Mouse (Mus musculus) heart, embryonic 11.5 days (tissue): ENCODE measurements at regions not wholly inside any gene's neighbourhood (a gene's known extent, or its start where the extent isn't known, plus 50 kb on each side); places are given as distances from the start of the nearest gene placed in this dataset.
A peak's percentile ranks its signal among the peaks of the same experiment; 100 is the strongest.

Experiments used
- ATAC-seq: fragments of 200-750 bp; cut with Nextera tagmentation; replicated peaks from 2 replicates; pipeline ENCODE4 v1.8.0; 2017; ENCODE audit warnings: moderate library complexity; ENCODE audit not compliant: insufficient number of reproducible peaks, low FRiP score, low TSS enrichment
- H3K27ac ChIP-seq: fragments of 300-500 bp; sonication (generic); 2 replicates; pipeline ENCODE4 v1.5.1; 2014; ENCODE audit warnings: mild to moderate bottlenecking, low read depth, low read length
- H3K27me3 ChIP-seq: fragments of 300-500 bp; sonication (generic); 2 replicates; pipeline ENCODE4 v1.6.1; 2014; ENCODE audit warnings: mild to moderate bottlenecking, low read length, mixed read lengths; ENCODE audit not compliant: control insufficient read depth, insufficient read depth
- H3K36me3 ChIP-seq: fragments of 300-500 bp; sonication (generic); 2 replicates; pipeline ENCODE4 v1.6.1; 2014; ENCODE audit warnings: mild to moderate bottlenecking, low read length, moderate library complexity, mixed read lengths; ENCODE audit not compliant: control insufficient read depth, insufficient read depth
- H3K4me1 ChIP-seq: fragments of 300-500 bp; sonication (generic); 2 replicates; pipeline ENCODE4 v1.6.1; 2014; ENCODE audit warnings: low read length; ENCODE audit not compliant: control insufficient read depth, insufficient read depth
- H3K4me2 ChIP-seq: fragments of 300-500 bp; sonication (generic); 2 replicates; pipeline ENCODE4 v1.6.1; 2014; ENCODE audit warnings: mild to moderate bottlenecking, moderate library complexity
- H3K4me3 ChIP-seq: fragments of 300-500 bp; sonication (generic); 2 replicates; pipeline ENCODE4 v1.5.1; 2014; ENCODE audit warnings: low read depth, low read length
- H3K9ac ChIP-seq: fragments of 300-500 bp; sonication (generic); 2 replicates; pipeline ENCODE4 v1.6.1; 2014; ENCODE audit warnings: mild to moderate bottlenecking, low read depth, low read length, moderate library complexity
- H3K9me3 ChIP-seq: fragments of 300-500 bp; sonication (generic); replicated peaks from 2 replicates; pipeline ENCODE4 v1.6.1; 2016; ENCODE audit warnings: low read length; ENCODE audit not compliant: control insufficient read depth
- WGBS: fragments of 180-500 bp; shearing (Covaris S2); extraction: QIAGEN DNeasy Blood & Tissue Kit; methylation state at CpG from one replicate; pipeline ENCODE4 v1.1.7; 2014; ENCODE audit not compliant: insufficient replicate concordance; 5-methylcytosine and 5-hydroxymethylcytosine counted together

- WGBS = 89% methylated on average over 15 of the region's 15 CpGs
These were observed 55.2 kb upstream of the Parp11 start for GRCm38 (mm10) chr6:127391258-127392011.

DNA sequence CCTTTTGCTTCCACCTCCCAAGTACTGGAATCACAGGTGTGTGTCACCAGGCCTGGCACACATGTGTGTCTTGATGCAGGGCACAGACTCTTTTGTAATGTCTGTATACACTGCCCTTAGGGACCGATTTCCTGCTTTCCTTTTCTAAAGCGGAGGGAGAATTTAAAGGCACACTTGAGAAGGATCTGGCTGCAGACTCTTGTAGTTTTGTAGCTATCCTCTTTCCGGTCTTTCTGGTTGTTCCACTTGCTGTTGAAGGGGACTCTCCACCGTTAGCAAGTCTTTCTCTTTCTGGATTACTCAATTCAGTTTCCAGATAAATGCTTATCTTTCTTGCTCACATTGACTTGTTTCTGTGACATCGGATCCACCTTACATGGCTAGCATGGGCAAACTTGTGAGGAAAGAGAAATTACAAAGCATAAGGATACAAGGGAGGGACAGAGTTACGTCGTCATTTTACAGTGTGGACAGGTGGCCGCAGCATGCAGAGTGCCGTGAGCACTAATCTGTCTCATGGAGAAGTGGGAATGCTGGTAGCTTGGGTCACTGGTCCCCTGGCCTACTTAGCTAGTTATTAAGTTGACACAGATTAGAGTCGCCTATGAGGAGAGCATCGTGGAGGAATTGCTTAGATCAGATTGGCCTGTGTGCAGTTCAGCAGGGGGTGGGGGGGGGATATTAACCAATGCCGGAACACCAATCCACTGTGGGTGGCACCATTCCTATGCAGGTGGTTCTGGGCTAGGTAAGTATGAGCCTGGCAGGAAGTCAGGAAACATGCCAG, 54.4 kb upstream of the Parp11 start:
- H3K36me3 ChIP-seq = no peaks in the 10 kb centered on the region
- ATAC-seq = no peak
- H3K27me3 ChIP-seq = no peaks in the 10 kb centered on the region
- WGBS = 81% methylated on average over 12 of the region's 12 CpGs
- no peak overlapping the region for H3K4me2 ChIP-seq
- H3K9me3 ChIP-seq = no peaks in the 10 kb centered on the region
- H3K4me1 ChIP-seq = peaks cover 11% of the 10 kb centered on the region
- H3K9ac ChIP-seq = no peak overlapping the region
- H3K27ac ChIP-seq = no peak overlapping the region
- no peak overlapping the region for H3K4me3 ChIP-seq

More at GRCm38 (mm10) chr6:127391258-127392011, 55.2 kb upstream of the Parp11 start:
- no peaks in the 10 kb centered on the region for H3K27me3 ChIP-seq
- H3K9me3 ChIP-seq = no peaks in the 10 kb centered on the region
- H3K4me3 ChIP-seq = no peak overlapping the region
- H3K9ac ChIP-seq = no peak overlapping the region
- H3K4me1 ChIP-seq = peaks cover 11% of the 10 kb centered on the region
- H3K4me2 ChIP-seq = no peak overlapping the region
- ATAC-seq = no peak
- no peaks in the 10 kb centered on the region for H3K36me3 ChIP-seq
- no peak overlapping the region for H3K27ac ChIP-seq

GRCm38 (mm10) chr6:127392799-127393172, 53.9 kb upstream of the Parp11 start:
- H3K4me3 ChIP-seq = no peak overlapping the region
- H3K9ac ChIP-seq = no peak overlapping the region
- H3K36me3 ChIP-seq = no peaks in the 10 kb centered on the region
- H3K4me2 ChIP-seq = no peak overlapping the region
- peaks cover 11% of the 10 kb centered on the region for H3K4me1 ChIP-seq
- no peak overlapping the region for H3K27ac ChIP-seq
- H3K9me3 ChIP-seq = no peaks in the 10 kb centered on the region
- no peak for ATAC-seq
- 85% methylated on average over 1 of the region's 1 CpGs for WGBS
- H3K27me3 ChIP-seq = no peaks in the 10 kb centered on the region

GRCm38 (mm10) chr6:127393907-127394600, 52.6 kb upstream of the Parp11 start:
- Histone ChIP-seq H3K4me1 (peaks cover 11% of the 10 kb centered on the region), H3K27me3 (no peaks in the 10 kb centered on the region), H3K9me3 (no peaks in the 10 kb centered on the region), H3K4me2 (no peak overlapping the region), H3K27ac (0 out of 2 replicates have a peak overlapping the region, but pooled peaks have one; percentile 1), H3K4me3 (no peak overlapping the region), H3K36me3 (no peaks in the 10 kb centered on the region), H3K9ac (peak overlapping the region; percentile 0; the same call in 1 of the 2 replicates)
- ATAC-seq = 0 out of 2 replicates have a peak, but pooled peaks have one; percentile 31
- WGBS = 20% methylated on average over 9 of the region's 9 CpGs
